Mouse (Mus musculus) limb, embryonic 11.5 days (tissue): Measurements from ENCODE around the gene Cutc. TPM values are rescaled to one million over a fixed set of nuclear protein-coding genes. Genes with fewer than 3 reads are reported as not detected.

Experiments used
- ATAC-seq: fragments of 200-750 bp; cut with Nextera tagmentation; 2 replicates; pipeline ENCODE4 v1.8.0; 2017; ENCODE audit warnings: low read depth; ENCODE audit not compliant: insufficient number of reproducible peaks, low FRiP score, low TSS enrichment
- DNase-seq: peaks from one replicate; pipeline ENCODE4 v3.0.0-alpha.2; 2015; ENCODE audit warnings: low spot score
- H3K27ac ChIP-seq: fragments of 300-500 bp; sonication (generic); replicated peaks from 2 replicates; pipeline ENCODE4 v1.5.1; 2014; ENCODE audit warnings: low read depth, mild to moderate bottlenecking, low read length
- H3K27me3 ChIP-seq: fragments of 300-500 bp; sonication (generic); 2 replicates; pipeline ENCODE4 v1.6.1; 2014; ENCODE audit warnings: mild to moderate bottlenecking, low read length, mixed read lengths; ENCODE audit not compliant: control insufficient read depth, insufficient read depth
- H3K36me3 ChIP-seq: fragments of 300-500 bp; sonication (generic); 2 replicates; pipeline ENCODE4 v1.6.1; 2014; ENCODE audit warnings: mild to moderate bottlenecking, low read length, moderate library complexity, mixed read lengths; ENCODE audit not compliant: control insufficient read depth, insufficient read depth
- H3K4me1 ChIP-seq: fragments of 300-500 bp; sonication (generic); 2 replicates; pipeline ENCODE4 v1.6.1; 2014; ENCODE audit warnings: low read length, mixed read lengths; ENCODE audit not compliant: control insufficient read depth, insufficient read depth
- H3K4me2 ChIP-seq: fragments of 300-500 bp; sonication (generic); 2 replicates; pipeline ENCODE4 v1.6.1; 2014; ENCODE audit warnings: low read depth, mild to moderate bottlenecking, moderate library complexity; ENCODE audit not compliant: severe bottlenecking
- H3K4me3 ChIP-seq: fragments of 300-500 bp; sonication (generic); 2 replicates; pipeline ENCODE4 v1.5.1; 2014; ENCODE audit warnings: low read depth, low read length
- H3K9ac ChIP-seq: fragments of 300-500 bp; sonication (generic); 2 replicates; pipeline ENCODE4 v1.6.1; 2014; ENCODE audit warnings: mild to moderate bottlenecking, low read length
- H3K9me3 ChIP-seq: fragments of 300-500 bp; sonication (generic); 2 replicates; pipeline ENCODE4 v1.6.1; 2016; ENCODE audit warnings: low read length; ENCODE audit not compliant: control insufficient read depth
- WGBS: fragments of 180-500 bp; shearing (Covaris S2); extraction: QIAGEN DNeasy Blood & Tissue Kit; methylation state at CpG from one replicate; pipeline ENCODE4 v1.1.7; 2014; 5-methylcytosine and 5-hydroxymethylcytosine counted together
- polyA plus RNA-seq: library from polyadenylated mRNA; unstranded; fragments of >200 nt; fragmentation: Nextera tagmentation; extraction: Ambion mirVana; gene quantifications from 2 replicates; pipeline ENCODE4 v1.2.1, GENCODE M21; 2014

Gene Cutc
- polyA plus RNA-seq, 1 experiment from 2014 or later: 12.3 TPM

DNA sequence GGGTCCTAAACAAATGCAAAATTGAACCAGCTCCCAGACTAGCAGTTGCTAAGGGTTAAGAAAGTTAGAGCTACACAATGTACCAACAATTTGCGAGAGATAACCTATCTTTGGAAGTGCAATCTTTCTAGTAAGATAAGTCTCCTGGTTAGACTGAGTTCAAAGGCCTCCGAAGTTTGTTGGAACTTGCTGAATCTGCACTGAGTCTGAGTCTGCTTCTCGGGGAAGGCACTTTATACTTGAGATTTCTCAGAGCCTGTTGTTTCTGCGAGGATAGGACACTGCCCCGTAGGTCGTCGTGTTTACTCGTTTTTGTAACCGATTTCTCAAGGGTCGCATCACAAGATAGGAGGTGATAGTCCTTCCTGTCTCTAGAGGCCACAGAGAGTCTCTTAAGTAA, 22.6 kb downstream of the Cutc start:
- Histone ChIP-seq H3K9ac (no peak overlapping the region), H3K4me2 (no peak overlapping the region), H3K4me3 (no peak overlapping the region), H3K9me3 (no peaks in the 10 kb centered on the region), H3K36me3 (no peaks in the 10 kb centered on the region), H3K27me3 (no peaks in the 10 kb centered on the region), H3K27ac (no peak overlapping the region), H3K4me1 (no peaks in the 10 kb centered on the region)
- DNase-seq: no peak
- WGBS: 81% methylated on average over 10 of the region's 10 CpGs
- no peak for ATAC-seq

DNA sequence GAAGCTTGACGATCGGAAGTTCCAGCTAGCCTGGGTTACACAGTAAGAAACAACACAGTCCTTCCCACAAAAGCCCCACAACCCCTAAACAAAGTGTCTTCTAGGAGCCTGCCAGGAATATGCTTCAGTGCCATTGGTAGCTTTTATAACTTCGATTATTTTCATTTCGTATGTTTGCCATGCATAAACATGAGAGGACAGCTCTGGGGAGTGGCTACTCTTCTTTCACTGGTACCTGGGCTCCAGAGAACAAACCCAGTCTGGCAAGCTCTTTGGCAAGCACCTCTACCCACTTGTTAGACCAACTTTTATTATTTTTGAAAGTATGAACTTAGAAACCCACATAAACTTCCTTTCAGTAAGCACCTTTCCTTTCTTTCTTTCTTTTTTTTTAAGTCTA, 23.8 kb downstream of the Cutc start:
- Histone ChIP-seq H3K9me3 (no peaks in the 10 kb centered on the region), H3K36me3 (no peaks in the 10 kb centered on the region), H3K27ac (no peak overlapping the region), H3K9ac (no peak overlapping the region), H3K4me1 (no peaks in the 10 kb centered on the region), H3K27me3 (no peaks in the 10 kb centered on the region), H3K4me3 (no peak overlapping the region), H3K4me2 (no peak overlapping the region)
- no peak for DNase-seq
- 84% methylated on average over 4 of the region's 4 CpGs for WGBS
- ATAC-seq: no peak

DNA sequence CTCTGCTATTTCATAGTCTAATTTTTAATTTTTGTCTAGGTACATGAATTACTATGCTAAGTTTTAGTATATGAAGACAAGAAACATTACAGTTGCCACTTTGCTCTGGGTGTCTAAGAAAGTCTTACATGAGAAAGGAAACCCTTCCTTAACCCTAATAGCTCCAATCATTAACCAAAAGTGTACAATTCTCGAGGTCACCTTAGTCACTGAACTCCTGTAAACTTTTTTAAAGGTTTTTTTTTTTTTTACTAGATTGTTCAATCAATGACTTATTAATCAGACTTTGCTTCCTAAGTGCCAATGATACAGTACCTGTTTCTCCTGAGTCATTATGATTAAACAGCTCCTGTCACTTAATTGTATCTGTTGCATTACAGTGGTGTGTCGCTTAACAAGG, 24.5 kb downstream of the Cutc start:
- Histone ChIP-seq H3K4me2 (no peak overlapping the region), H3K4me3 (no peak overlapping the region), H3K27me3 (no peaks in the 10 kb centered on the region), H3K9me3 (no peaks in the 10 kb centered on the region), H3K36me3 (no peaks in the 10 kb centered on the region), H3K4me1 (no peaks in the 10 kb centered on the region), H3K9ac (no peak overlapping the region), H3K27ac (no peak overlapping the region)
- ATAC-seq (no peak), DNase-seq (no peak)
- 75% methylated on average over 2 of the region's 2 CpGs for WGBS

DNA sequence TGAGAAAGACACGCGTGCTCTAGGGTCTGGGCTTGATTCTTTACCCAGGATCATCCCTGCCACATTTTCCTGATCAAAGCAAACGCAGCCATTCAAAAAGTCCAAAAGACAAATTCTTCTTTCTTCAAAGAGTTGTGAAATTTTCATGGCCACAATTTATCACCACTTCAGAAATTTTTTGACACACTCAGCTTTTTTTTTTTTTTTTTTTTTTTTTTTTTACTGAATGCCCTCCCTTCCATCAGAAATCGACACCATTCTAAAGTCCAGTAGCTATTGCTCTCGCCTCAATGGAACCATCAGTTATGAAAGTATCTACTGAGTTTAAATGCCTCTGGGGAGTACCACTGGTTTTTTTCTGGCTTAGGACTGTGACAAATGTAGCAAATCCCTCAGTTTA, 27.6 kb downstream of the Cutc start:
- no peak for ATAC-seq
- Histone ChIP-seq H3K27ac (no peak overlapping the region), H3K4me3 (no peak overlapping the region), H3K27me3 (no peaks in the 10 kb centered on the region), H3K9me3 (no peaks in the 10 kb centered on the region), H3K9ac (no peak overlapping the region), H3K4me1 (no peaks in the 10 kb centered on the region), H3K4me2 (no peak overlapping the region), H3K36me3 (no peaks in the 10 kb centered on the region)
- no peak for DNase-seq
- 90% methylated on average over 5 of the region's 5 CpGs for WGBS

DNA sequence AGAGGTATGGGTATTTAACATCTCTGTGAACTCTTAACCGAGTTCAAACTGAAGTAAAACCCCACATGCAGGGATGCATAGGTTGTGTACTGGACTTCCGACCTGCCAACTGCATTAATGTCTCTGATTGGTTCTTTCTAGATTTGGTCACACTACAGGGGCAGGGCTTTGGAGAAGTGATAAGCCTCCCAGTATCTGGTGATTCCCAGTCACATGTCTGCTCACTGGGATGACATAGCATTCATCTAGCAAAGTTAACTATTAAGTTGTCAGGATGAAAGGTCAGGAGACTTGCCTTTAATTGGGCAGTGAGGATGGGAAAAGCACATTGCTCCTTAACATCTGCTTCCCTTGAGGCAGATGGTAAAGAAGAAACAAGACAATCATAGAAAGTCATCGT, 29.2 kb downstream of the Cutc start, which contains the start of gene Abcc2:
TSS of gene Abcc2 (plus strand) at position 213 of the 400 bp plus-strand sequence.
- H3K4me2 ChIP-seq: no peak within 1 kb of the TSS
- H3K9ac ChIP-seq: no peak within 1 kb of the TSS
- H3K27ac ChIP-seq: no peak within 1 kb of the TSS
- H3K4me1 ChIP-seq: no peaks in the 10 kb centered on the region
- DNase-seq: no peak
- no peaks in the 10 kb centered on the region for H3K9me3 ChIP-seq
- no peaks in the 10 kb centered on the region for H3K36me3 ChIP-seq
- no peak within 1 kb of the TSS for H3K4me3 ChIP-seq
- no peak for ATAC-seq
- no peaks in the 10 kb centered on the region for H3K27me3 ChIP-seq
- whole genome bisulfite sequencing: 78% methylated on average over 3 of the region's 3 CpGs

DNA sequence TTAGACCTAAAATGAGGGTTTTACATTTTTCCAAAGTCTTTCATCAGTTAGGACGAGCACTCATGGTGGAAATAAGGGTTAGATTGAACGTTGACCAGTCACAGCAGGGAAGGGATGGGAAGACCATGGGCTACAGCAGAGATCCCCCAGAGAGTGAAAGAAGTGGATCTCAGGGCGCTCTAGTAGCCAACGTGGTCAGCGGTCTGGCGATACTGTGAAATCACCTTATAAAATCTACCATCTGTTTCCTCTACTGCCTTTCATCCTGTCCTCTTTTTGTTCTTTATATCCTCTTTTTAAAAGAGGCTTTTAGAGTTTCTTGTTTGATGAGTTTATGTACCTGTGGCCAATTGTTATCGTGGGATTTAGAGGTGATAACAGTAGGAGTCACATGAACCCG, 32.0 kb downstream of the Cutc start:
- Histone ChIP-seq H3K4me3 (no peak overlapping the region), H3K27ac (no peak overlapping the region), H3K27me3 (no peaks in the 10 kb centered on the region), H3K9me3 (no peaks in the 10 kb centered on the region), H3K9ac (no peak overlapping the region), H3K36me3 (no peaks in the 10 kb centered on the region), H3K4me1 (no peaks in the 10 kb centered on the region), H3K4me2 (no peak overlapping the region)
- DNase-seq (no peak), ATAC-seq (no peak)
- 69% methylated on average over 8 of the region's 8 CpGs for WGBS

DNA sequence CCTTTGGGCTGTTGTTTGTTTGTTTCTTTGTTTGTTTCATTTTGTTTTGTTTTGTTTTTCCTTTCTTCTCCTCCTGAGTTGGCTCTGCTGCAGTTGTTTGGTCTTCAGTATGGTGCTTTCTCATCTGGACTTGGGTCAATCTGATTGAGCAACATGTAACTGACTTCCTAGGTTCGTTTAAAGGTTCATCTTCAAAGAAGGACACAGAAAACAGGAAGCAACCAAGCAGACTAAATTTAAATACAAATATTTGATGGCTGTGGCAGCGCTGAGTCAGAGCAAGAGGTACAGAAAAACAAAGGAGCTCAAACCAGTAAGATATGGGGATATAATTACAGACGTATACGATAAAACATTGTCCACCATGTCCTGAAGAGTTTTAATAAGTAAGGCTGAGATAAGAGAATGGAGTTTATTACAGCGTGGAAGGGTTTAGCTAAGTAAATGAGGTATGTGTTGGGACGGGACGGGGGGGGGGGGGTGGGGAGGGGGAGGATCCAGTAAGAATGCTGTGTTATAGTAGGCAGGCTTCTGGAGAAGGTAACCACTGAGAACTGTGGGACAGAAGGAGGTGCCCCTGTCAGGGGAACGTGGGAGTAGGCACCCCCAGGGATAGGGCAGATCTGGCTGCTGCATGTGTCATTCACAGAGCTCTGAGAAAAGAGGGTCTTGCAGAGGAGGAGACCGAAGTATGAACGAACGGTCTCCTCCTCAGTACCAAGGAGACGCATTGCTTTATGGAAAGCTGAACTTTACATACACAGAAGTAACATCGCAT, 33.6 kb downstream of the Cutc start:
- H3K4me3 ChIP-seq: no peak overlapping the region
- H3K27ac ChIP-seq: no peak overlapping the region
- no peak overlapping the region for H3K9ac ChIP-seq
- no peaks in the 10 kb centered on the region for H3K27me3 ChIP-seq
- H3K4me1 ChIP-seq: no peaks in the 10 kb centered on the region
- no peak overlapping the region for H3K4me2 ChIP-seq
- ATAC-seq (no peak), DNase-seq (no peak)
- 84% methylated on average over 13 of the region's 13 CpGs for WGBS
- H3K9me3 ChIP-seq: no peaks in the 10 kb centered on the region
- no peaks in the 10 kb centered on the region for H3K36me3 ChIP-seq

DNA sequence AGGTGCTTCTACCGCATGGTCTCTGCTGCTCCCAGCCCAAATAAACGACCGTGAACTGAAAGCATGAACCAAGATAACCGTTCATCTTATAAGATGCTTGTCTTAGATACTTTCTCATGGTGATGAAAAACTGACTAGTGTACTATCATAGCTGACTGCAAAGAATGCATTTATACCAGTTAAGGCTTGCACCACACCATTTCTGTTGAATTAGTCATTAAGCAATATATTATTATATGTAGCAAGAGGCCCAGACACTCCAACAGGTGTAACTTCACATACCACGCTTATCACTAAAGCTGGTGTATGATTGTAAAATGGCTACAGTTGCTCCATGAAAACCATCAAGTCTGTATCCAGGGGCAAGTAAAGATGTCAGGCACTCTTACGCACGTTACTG, 37.0 kb downstream of the Cutc start:
- Histone ChIP-seq H3K9me3 (no peaks in the 10 kb centered on the region), H3K4me2 (no peak overlapping the region), H3K4me3 (no peak overlapping the region), H3K27ac (no peak overlapping the region), H3K27me3 (no peaks in the 10 kb centered on the region), H3K36me3 (no peaks in the 10 kb centered on the region), H3K9ac (no peak overlapping the region), H3K4me1 (no peaks in the 10 kb centered on the region)
- WGBS: 92% methylated on average over 7 of the region's 7 CpGs
- ATAC-seq (no peak), DNase-seq (no peak)

DNA sequence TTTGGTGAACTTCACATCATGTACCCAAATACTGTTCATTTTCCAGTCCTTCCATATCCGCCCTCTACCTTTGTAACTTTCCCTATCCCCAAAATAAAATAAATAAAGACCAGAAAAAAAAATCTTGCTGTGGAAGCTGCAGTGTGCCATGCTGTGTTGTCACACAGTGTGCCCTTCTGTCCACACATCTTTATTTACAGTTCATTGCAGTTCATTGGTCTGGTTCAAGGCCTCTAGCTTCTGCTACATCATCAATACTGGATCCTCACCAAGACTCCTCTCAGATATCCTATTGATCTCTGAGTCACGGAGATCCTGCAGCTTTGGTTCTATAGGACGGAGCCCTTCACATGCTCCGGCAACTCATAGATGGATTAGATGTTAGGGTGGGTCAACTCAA, 39.7 kb downstream of the Cutc start:
- no peaks in the 10 kb centered on the region for H3K27me3 ChIP-seq
- H3K36me3 ChIP-seq: no peaks in the 10 kb centered on the region
- ATAC-seq (no peak), DNase-seq (no peak)
- no peaks in the 10 kb centered on the region for H3K4me1 ChIP-seq
- no peaks in the 10 kb centered on the region for H3K9me3 ChIP-seq
- H3K9ac ChIP-seq: no peak overlapping the region
- no peak overlapping the region for H3K27ac ChIP-seq
- no peak overlapping the region for H3K4me2 ChIP-seq
- H3K4me3 ChIP-seq: no peak overlapping the region
- 92% methylated on average over 4 of the region's 4 CpGs for WGBS
